Mouse (Mus musculus): Measurements from ENCODE around the gene Arhgef12. TPM values are rescaled to one million over a fixed set of nuclear protein-coding genes. Genes with fewer than 3 reads are reported as not detected.

Gene Arhgef12
- polyA plus RNA-seq (2015; fragmentation: Nextera tagmentation; extraction: Ambion mirVana) = 3.9 and 4.9 TPM in 2 replicates

DNA sequence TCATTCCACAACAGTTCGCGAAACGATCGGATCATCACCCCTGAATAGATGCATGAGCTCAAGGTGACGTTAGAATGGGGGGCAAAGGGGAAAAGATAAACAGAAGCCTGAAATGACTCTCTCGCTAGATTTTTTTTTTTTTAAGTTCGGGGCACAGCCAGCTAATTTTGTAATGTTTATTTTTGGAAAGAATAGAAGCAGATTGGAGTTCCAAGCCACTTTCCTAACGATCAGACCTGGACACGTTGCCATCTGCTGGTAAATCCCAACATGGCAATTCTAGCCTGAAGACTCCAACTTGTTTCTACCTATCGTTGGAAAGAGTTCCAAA is at the start of gene Arhgef12:
Gene Arhgef12 (minus strand): TSS at position 53 of the 331 bp plus-strand sequence.
- H3K9me3 ChIP-seq (ENCODE audit: control insufficient read depth) = no peaks in the 10 kb centered on the region
- H3K27me3 ChIP-seq (replicated peaks; ENCODE audit: control insufficient read depth, insufficient read depth, low read length) = no peaks in the 10 kb centered on the region
- WGBS = 17% methylated on average over 10 of the region's 10 CpGs
- H3K4me1 ChIP-seq (replicated peaks; ENCODE audit: control insufficient read depth, insufficient read depth, low read length) = no peaks in the 10 kb centered on the region
- peaks cover 5% of the 10 kb centered on the region; the same call in 1 of the 2 replicates for H3K36me3 ChIP-seq (ENCODE audit: control insufficient read depth, insufficient read depth)
- ATAC-seq = no peak
- H3K4me2 ChIP-seq (replicated peaks; ENCODE audit: low read depth) = peak within 1 kb of the TSS; percentile 78
- H3K4me3 ChIP-seq (ENCODE audit: low read depth, low read length) = peak within 1 kb of the TSS; percentile 80
- TF ChIP-seq CTCF (IDR thresholded peaks at IDR 0.05; ENCODE audit: low read depth) = peak; percentile 76
- H3K9ac ChIP-seq (ENCODE audit: low read depth, low read length) = peak within 1 kb of the TSS; percentile 89
- peak within 1 kb of the TSS; percentile 92 for H3K27ac ChIP-seq (ENCODE audit: low read depth, low read length)

DNA sequence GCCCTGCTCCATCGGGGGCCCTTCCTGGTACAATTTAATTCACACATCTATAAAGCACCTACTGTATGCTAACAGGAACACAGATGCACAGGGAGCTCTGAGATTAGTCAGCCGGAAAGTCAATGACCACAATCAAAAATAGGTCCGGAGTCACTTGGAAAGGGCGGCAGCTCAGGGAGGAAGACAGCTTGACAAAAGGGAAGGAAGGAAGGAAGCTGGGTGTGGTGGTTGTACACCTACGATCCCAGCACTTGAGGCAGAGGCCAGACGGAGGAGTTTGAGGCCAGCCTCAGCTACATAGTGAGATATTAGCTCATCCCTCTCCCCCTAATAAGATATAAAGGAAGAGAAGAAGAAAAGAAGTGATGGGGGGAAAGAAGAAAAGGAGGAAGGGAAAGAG is 48.9 kb upstream of the Arhgef12 start:
- Histone ChIP-seq H3K4me2 (replicated peaks; ENCODE audit: low read depth) (no peak overlapping the region), H3K27me3 (replicated peaks; ENCODE audit: control insufficient read depth, insufficient read depth, low read length) (no peaks in the 10 kb centered on the region), H3K9me3 (ENCODE audit: control insufficient read depth) (no peaks in the 10 kb centered on the region), H3K4me1 (replicated peaks; ENCODE audit: control insufficient read depth, insufficient read depth, low read length) (no peaks in the 10 kb centered on the region), H3K4me3 (ENCODE audit: low read depth, low read length) (no peak overlapping the region), H3K36me3 (ENCODE audit: control insufficient read depth, insufficient read depth) (no peaks in the 10 kb centered on the region), H3K9ac (ENCODE audit: low read depth, low read length) (no peak overlapping the region), H3K27ac (ENCODE audit: low read depth, low read length) (no peak overlapping the region)
- no peak for ATAC-seq
- WGBS = 74% methylated on average over 6 of the region's 6 CpGs
- TF ChIP-seq CTCF (IDR thresholded peaks at IDR 0.05; ENCODE audit: low read depth) = no peak

- Histone ChIP-seq H3K36me3 (ENCODE audit: control insufficient read depth, insufficient read depth) (no peaks in the 10 kb centered on the region), H3K4me1 (replicated peaks; ENCODE audit: control insufficient read depth, insufficient read depth, low read length) (no peaks in the 10 kb centered on the region), H3K27ac (ENCODE audit: low read depth, low read length) (no peak overlapping the region), H3K9ac (ENCODE audit: low read depth, low read length) (no peak overlapping the region), H3K4me3 (ENCODE audit: low read depth, low read length) (no peak overlapping the region), H3K4me2 (replicated peaks; ENCODE audit: low read depth) (no peak overlapping the region), H3K9me3 (ENCODE audit: control insufficient read depth) (no peaks in the 10 kb centered on the region), H3K27me3 (replicated peaks; ENCODE audit: control insufficient read depth, insufficient read depth, low read length) (no peaks in the 10 kb centered on the region)
- no peak for ATAC-seq
- TF ChIP-seq CTCF (IDR thresholded peaks at IDR 0.05; ENCODE audit: low read depth) = no peak
- 57% methylated on average over 6 of the region's 6 CpGs for WGBS
Observed at GRCm38 (mm10) chr9:43151779-43152178, 44.7 kb upstream of the Arhgef12 start.

GRCm38 (mm10) chr9:43150957-43151356 is 43.9 kb upstream of the Arhgef12 start:
- 45% methylated on average over 9 of the region's 9 CpGs for WGBS
- TF ChIP-seq CTCF (IDR thresholded peaks at IDR 0.05; ENCODE audit: low read depth) = no peak
- Histone ChIP-seq H3K4me2 (replicated peaks; ENCODE audit: low read depth) (no peak overlapping the region), H3K4me1 (replicated peaks; ENCODE audit: control insufficient read depth, insufficient read depth, low read length) (no peaks in the 10 kb centered on the region), H3K4me3 (ENCODE audit: low read depth, low read length) (no peak overlapping the region), H3K9ac (ENCODE audit: low read depth, low read length) (no peak overlapping the region), H3K27me3 (replicated peaks; ENCODE audit: control insufficient read depth, insufficient read depth, low read length) (no peaks in the 10 kb centered on the region), H3K9me3 (ENCODE audit: control insufficient read depth) (no peaks in the 10 kb centered on the region), H3K36me3 (ENCODE audit: control insufficient read depth, insufficient read depth) (no peaks in the 10 kb centered on the region), H3K27ac (ENCODE audit: low read depth, low read length) (no peak overlapping the region)
- ATAC-seq = no peak

- WGBS = 14% methylated on average over 10 of the region's 10 CpGs
- ATAC-seq = peak; percentile 89
Observed at GRCm38 (mm10) chr9:43150075-43150474, 43.0 kb upstream of the Arhgef12 start.

GRCm38 (mm10) chr9:43149498-43149897 is 42.5 kb upstream of the Arhgef12 start:
- H3K27ac ChIP-seq (ENCODE audit: low read depth, low read length) = no peak overlapping the region
- 83% methylated on average over 3 of the region's 3 CpGs for WGBS
- H3K36me3 ChIP-seq (ENCODE audit: control insufficient read depth, insufficient read depth) = no peaks in the 10 kb centered on the region
- TF ChIP-seq CTCF (IDR thresholded peaks at IDR 0.05; ENCODE audit: low read depth) = no peak
- H3K9ac ChIP-seq (ENCODE audit: low read depth, low read length) = no peak overlapping the region
- no peak for ATAC-seq
- H3K4me3 ChIP-seq (ENCODE audit: low read depth, low read length) = no peak overlapping the region
- H3K4me2 ChIP-seq (replicated peaks; ENCODE audit: low read depth) = no peak overlapping the region
- no peaks in the 10 kb centered on the region for H3K9me3 ChIP-seq (ENCODE audit: control insufficient read depth)
- H3K27me3 ChIP-seq (replicated peaks; ENCODE audit: control insufficient read depth, insufficient read depth, low read length) = no peaks in the 10 kb centered on the region
- no peaks in the 10 kb centered on the region for H3K4me1 ChIP-seq (replicated peaks; ENCODE audit: control insufficient read depth, insufficient read depth, low read length)

More at GRCm38 (mm10) chr9:43150075-43150474, 43.0 kb upstream of the Arhgef12 start:
- H3K9me3 ChIP-seq (ENCODE audit: control insufficient read depth) = no peaks in the 10 kb centered on the region
- H3K27ac ChIP-seq (ENCODE audit: low read depth, low read length) = no peak overlapping the region
- no peak overlapping the region for H3K9ac ChIP-seq (ENCODE audit: low read depth, low read length)
- no peaks in the 10 kb centered on the region for H3K4me1 ChIP-seq (replicated peaks; ENCODE audit: control insufficient read depth, insufficient read depth, low read length)
- H3K4me3 ChIP-seq (ENCODE audit: low read depth, low read length) = no peak overlapping the region
- peak overlapping the region; percentile 38; the same call in 1 of the 2 replicates for H3K4me2 ChIP-seq (replicated peaks; ENCODE audit: low read depth)
- no peaks in the 10 kb centered on the region for H3K27me3 ChIP-seq (replicated peaks; ENCODE audit: control insufficient read depth, insufficient read depth, low read length)
- no peak for TF ChIP-seq CTCF (IDR thresholded peaks at IDR 0.05; ENCODE audit: low read depth)
- H3K36me3 ChIP-seq (ENCODE audit: control insufficient read depth, insufficient read depth) = no peaks in the 10 kb centered on the region

GRCm38 (mm10) chr9:43145196-43145595 is 38.2 kb upstream of the Arhgef12 start:
- Histone ChIP-seq H3K4me1 (replicated peaks; ENCODE audit: control insufficient read depth, insufficient read depth, low read length) (no peaks in the 10 kb centered on the region), H3K9me3 (ENCODE audit: control insufficient read depth) (no peaks in the 10 kb centered on the region), H3K4me2 (replicated peaks; ENCODE audit: low read depth) (no peak overlapping the region), H3K4me3 (ENCODE audit: low read depth, low read length) (no peak overlapping the region), H3K36me3 (ENCODE audit: control insufficient read depth, insufficient read depth) (no peaks in the 10 kb centered on the region), H3K27ac (ENCODE audit: low read depth, low read length) (no peak overlapping the region), H3K27me3 (replicated peaks; ENCODE audit: control insufficient read depth, insufficient read depth, low read length) (no peaks in the 10 kb centered on the region), H3K9ac (ENCODE audit: low read depth, low read length) (no peak overlapping the region)
- no peak for TF ChIP-seq CTCF (IDR thresholded peaks at IDR 0.05; ENCODE audit: low read depth)
- WGBS = 81% methylated on average over 4 of the region's 4 CpGs
- no peak for ATAC-seq

Measured in intestine, postnatal 0 days (tissue).